Mouse (Mus musculus) MEL (cell line): ENCODE data around the gene Rbm47. TPM values are rescaled to one million over a fixed set of nuclear protein-coding genes. Genes with fewer than 3 reads are reported as not detected.

Source experiments
- DNase-seq: peaks from one replicate; pipeline ENCODE4 v3.0.0; 2011; ENCODE audit warnings: low read depth, low spot score
- H3K27ac ChIP-seq: 2 replicates; pipeline ENCODE4 v1.5.1; 2012; ENCODE audit warnings: low read depth, mild to moderate bottlenecking, control low read depth, low read length, moderate library complexity; ENCODE audit not compliant: control insufficient read depth
- H3K27me3 ChIP-seq, 2 experiments: fragments of 150-350 bp in 1 of 2; sonication (generic) in 1 of 2; 2 replicates each; pipeline ENCODE4 v1.6.1; 2012; ENCODE audit warnings: low read length in 2 of 2, mild to moderate bottlenecking in 2 of 2, improper control_type of control experiment in 1 of 2, moderate library complexity in 1 of 2; ENCODE audit not compliant: insufficient read depth in 2 of 2, control insufficient read depth in 1 of 2
- H3K36me3 ChIP-seq, 2 experiments: 2 replicates each; pipeline ENCODE4 v1.6.1; 2012 to 2014; ENCODE audit warnings: low read length in 2 of 2, improper control_type of control experiment in 1 of 2, inconsistent platforms in 1 of 2, mild to moderate bottlenecking in 1 of 2; ENCODE audit not compliant: insufficient read depth in 2 of 2, control insufficient read depth in 1 of 2
- H3K4me1 ChIP-seq, 2 experiments: fragments of 150-350 bp in 1 of 2; sonication (generic) in 1 of 2; 2 replicates each; pipeline ENCODE4 v1.6.1; 2012; ENCODE audit warnings: low read length in 2 of 2, improper control_type of control experiment in 1 of 2, mild to moderate bottlenecking in 1 of 2; ENCODE audit not compliant: insufficient read depth in 2 of 2, control insufficient read depth in 1 of 2
- H3K4me3 ChIP-seq, 2 experiments: fragments of 150-350 bp in 1 of 2; sonication (generic) in 1 of 2; 2 replicates each; pipeline ENCODE4 v1.5.1; 2012; ENCODE audit warnings: low read depth in 2 of 2, low read length in 2 of 2, mild to moderate bottlenecking in 2 of 2, moderate library complexity in 2 of 2, control low read depth in 1 of 2, improper control_type of control experiment in 1 of 2; ENCODE audit not compliant: control insufficient read depth in 1 of 2, insufficient read depth in 1 of 2
- H3K79me2 ChIP-seq: 2 replicates; pipeline ENCODE4 v1.6.1; 2012; ENCODE audit warnings: mild to moderate bottlenecking, low read length, moderate library complexity; ENCODE audit not compliant: control insufficient read depth, poor library complexity, insufficient read depth
- H3K9ac ChIP-seq: 2 replicates; pipeline ENCODE4 v1.6.1; 2012; ENCODE audit warnings: low read depth, mild to moderate bottlenecking, control low read depth, low read length, moderate library complexity; ENCODE audit not compliant: control insufficient read depth, poor library complexity, severe bottlenecking
- H3K9me3 ChIP-seq: fragments of 150-350 bp; sonication (generic); replicated peaks from 2 replicates; pipeline ENCODE4 v1.6.1; 2012; ENCODE audit warnings: mild to moderate bottlenecking, low read length, improper control_type of control experiment, moderate library complexity; ENCODE audit not compliant: insufficient read depth
- CHD1 ChIP-seq: IDR thresholded peaks from 2 replicates; pipeline ENCODE4 v1.6.1; 2012; ENCODE audit warnings: low read depth, mild to moderate bottlenecking, inconsistent platforms, low read length, improper control_type of control experiment
- CHD2 ChIP-seq: IDR thresholded peaks from 2 replicates; pipeline ENCODE4 v1.6.1; 2011; ENCODE audit warnings: low read length, improper control_type of control experiment
- CTCF ChIP-seq, 3 experiments: IDR thresholded peaks in 2 of 3; conservative IDR thresholded peaks in 1 of 3; 2 replicates each; pipeline ENCODE4 v1.5.1; 2011 to 2012; ENCODE audit warnings: low read length in 3 of 3, low read depth in 2 of 3, mild to moderate bottlenecking in 2 of 3, improper control_type of control experiment in 1 of 3, inconsistent platforms in 1 of 3, mixed read lengths in 1 of 3, moderate library complexity in 1 of 3; ENCODE audit not compliant: control insufficient read depth in 1 of 3, insufficient read depth in 1 of 3, poor library complexity in 1 of 3, severe bottlenecking in 1 of 3
- ELF1 ChIP-seq: IDR thresholded peaks from 2 replicates; pipeline ENCODE4 v1.6.1; 2014; ENCODE audit warnings: low read depth, mild to moderate bottlenecking, inconsistent platforms, low read length, improper control_type of control experiment, moderate library complexity
- ETS1 ChIP-seq: IDR thresholded peaks from 2 replicates; pipeline ENCODE4 v1.6.1; 2012; ENCODE audit warnings: low read depth, mild to moderate bottlenecking, inconsistent platforms, low read length, improper control_type of control experiment, moderate library complexity
- GATA1 ChIP-seq: IDR thresholded peaks from 2 replicates; pipeline ENCODE4 v1.6.1; 2011; ENCODE audit warnings: low read depth, low read length, improper control_type of control experiment
- JUND ChIP-seq: IDR thresholded peaks from 2 replicates; pipeline ENCODE4 v1.6.1; 2011; ENCODE audit warnings: low read depth, mild to moderate bottlenecking, improper control_type of control experiment, low read length
- KAT2A ChIP-seq: conservative IDR thresholded peaks from 2 replicates; pipeline ENCODE4 v1.6.1; 2012; ENCODE audit warnings: low read depth, low read length, improper control_type of control experiment, inconsistent platforms
- MAFK ChIP-seq: IDR thresholded peaks from 2 replicates; pipeline ENCODE4 v1.6.1; 2011; ENCODE audit warnings: low read depth, mild to moderate bottlenecking, low read length, improper control_type of control experiment, borderline replicate concordance
- MAX ChIP-seq: IDR thresholded peaks from 2 replicates; pipeline ENCODE4 v1.6.1; 2011; ENCODE audit warnings: low read length, improper control_type of control experiment
- MXI1 ChIP-seq: IDR thresholded peaks from 2 replicates; pipeline ENCODE4 v1.6.1; 2011; ENCODE audit warnings: mild to moderate bottlenecking, low read depth, low read length, improper control_type of control experiment
- MYB ChIP-seq: IDR thresholded peaks from 2 replicates; pipeline ENCODE4 v1.6.1; 2011; ENCODE audit warnings: mild to moderate bottlenecking, low read depth, low read length, improper control_type of control experiment
- MYC ChIP-seq: IDR thresholded peaks from 2 replicates; pipeline ENCODE4 v1.6.1; 2011; ENCODE audit warnings: low read depth, mild to moderate bottlenecking, low read length, improper control_type of control experiment, moderate library complexity
- NRF1 ChIP-seq: IDR thresholded peaks from 2 replicates; pipeline ENCODE4 v1.6.1; 2014; ENCODE audit warnings: low read depth, mild to moderate bottlenecking, inconsistent platforms, low read length, improper control_type of control experiment, moderate library complexity; ENCODE audit not compliant: poor library complexity, insufficient read depth, severe bottlenecking
- POLR2A ChIP-seq, 2 experiments: IDR thresholded peaks; 2 replicates each; pipeline ENCODE4 v1.6.1; 2011 to 2012; ENCODE audit warnings: low read length in 2 of 2, mild to moderate bottlenecking in 2 of 2, control low read depth in 1 of 2, improper control_type of control experiment in 1 of 2, low read depth in 1 of 2, moderate library complexity in 1 of 2; ENCODE audit not compliant: control insufficient read depth in 1 of 2, insufficient read depth in 1 of 2, poor library complexity in 1 of 2
- POLR2AphosphoS2 ChIP-seq: IDR thresholded peaks from 2 replicates; pipeline ENCODE4 v1.6.1; 2011; ENCODE audit warnings: low read length, improper control_type of control experiment
- POLR2AphosphoS5 ChIP-seq: IDR thresholded peaks from 2 replicates; pipeline ENCODE4 v1.6.1; 2012; ENCODE audit warnings: low read depth, borderline replicate concordance, mild to moderate bottlenecking, inconsistent platforms, low read length, moderate library complexity, mixed read lengths
- RAD21 ChIP-seq: IDR thresholded peaks from 2 replicates; pipeline ENCODE4 v1.6.1; 2011; ENCODE audit warnings: mild to moderate bottlenecking, low read depth, low read length, improper control_type of control experiment
- RCOR1 ChIP-seq: IDR thresholded peaks from 2 replicates; pipeline ENCODE4 v1.6.1; 2012; ENCODE audit warnings: low read depth, mild to moderate bottlenecking, inconsistent platforms, low read length, improper control_type of control experiment
- SIN3A ChIP-seq: IDR thresholded peaks from 2 replicates; pipeline ENCODE4 v1.6.1; 2012; ENCODE audit warnings: low read length, improper control_type of control experiment, inconsistent platforms
- TAL1 ChIP-seq: IDR thresholded peaks from 2 replicates; pipeline ENCODE4 v1.6.1; 2012; ENCODE audit warnings: mild to moderate bottlenecking, inconsistent platforms, low read length, moderate library complexity, mixed read lengths
- TBP ChIP-seq: IDR thresholded peaks from 2 replicates; pipeline ENCODE4 v1.8.0; 2011; ENCODE audit warnings: low read depth, low read length, improper control_type of control experiment
- UBTF ChIP-seq: IDR thresholded peaks from 2 replicates; pipeline ENCODE4 v1.6.1; 2012; ENCODE audit warnings: low read depth, mild to moderate bottlenecking, inconsistent platforms, low read length, improper control_type of control experiment, moderate library complexity, borderline replicate concordance; ENCODE audit not compliant: insufficient read depth
- USF1 ChIP-seq: IDR thresholded peaks from 2 replicates; pipeline ENCODE4 v1.6.1; 2014; ENCODE audit warnings: low read depth, mild to moderate bottlenecking, inconsistent platforms, low read length, improper control_type of control experiment, moderate library complexity
- ZKSCAN1 ChIP-seq: IDR thresholded peaks from 2 replicates; pipeline ENCODE4 v1.6.1; 2012; ENCODE audit warnings: low read depth, mild to moderate bottlenecking, inconsistent platforms, low read length, improper control_type of control experiment, moderate library complexity
- ZMIZ1 ChIP-seq: IDR thresholded peaks from 2 replicates; pipeline ENCODE4 v1.6.1; 2012; ENCODE audit warnings: low read depth, mild to moderate bottlenecking, inconsistent platforms, low read length, improper control_type of control experiment, moderate library complexity
- ZNF384 ChIP-seq: IDR thresholded peaks from 2 replicates; pipeline ENCODE4 v1.6.1; 2012; ENCODE audit warnings: low read depth, mild to moderate bottlenecking, inconsistent platforms, low read length, improper control_type of control experiment
- polyA plus RNA-seq, 2 experiments: library from polyadenylated mRNA; stranded (reverse) in 1 of 2; unstranded in 1 of 2; fragments of >175 nt in 1 of 2; fragments of >200 nt in 1 of 2; gene quantifications; 2 replicates each; pipeline versions ENCODE4 v1.2.1 to v1.2.4; 2012; ENCODE audit warnings: low replicate concordance in 2 of 2, low read depth in 1 of 2; ENCODE audit not compliant: insufficient read length in 2 of 2, insufficient read depth in 1 of 2, missing spikeins in 1 of 2
- total RNA-seq: library from RNA; depleted of rRNA; stranded (reverse); fragments of 300-350 nt; gene quantifications from 2 replicates; pipeline ENCODE4 v1.2.3, GENCODE M21; 2012

The Rbm47 gene
- total and polyA plus RNA-seq, 3 experiments = not detected

- H3K4me3 ChIP-seq = no peak overlapping the region
- no peaks in the 10 kb centered on the region for H3K79me2 ChIP-seq
- H3K27ac ChIP-seq = no peak overlapping the region
- no peaks in the 10 kb centered on the region for H3K9me3 ChIP-seq
- no peaks in the 10 kb centered on the region for H3K36me3 ChIP-seq
- no peak for DNase-seq
- TF ChIP-seq ZKSCAN1 (no peak), UBTF (no peak), CHD2 (no peak), MAFK (no peak), CTCF (IDR thresholded peaks at IDR 0.05 in 2 of 3, conservative IDR thresholded peaks at IDR 0.05 in 1 of 3; ENCODE audit: control insufficient read depth in 1 of 3, insufficient read depth in 1 of 3, low read depth in 2 of 3, low read length in 3 of 3, poor library complexity in 1 of 3, severe bottlenecking in 1 of 3) (no peak), MYB (no peak), MXI1 (no peak), POLR2AphosphoS5 (no peak), ELF1 (no peak), GATA1 (no peak), MYC (no peak), ETS1 (no peak), JUND (no peak), NRF1 (no peak), USF1 (no peak), RAD21 (no peak), POLR2AphosphoS2 (no peak), POLR2A (IDR thresholded peaks at IDR 0.05; ENCODE audit: control insufficient read depth in 1 of 2, insufficient read depth in 1 of 2, low read depth in 1 of 2, low read length in 2 of 2, poor library complexity in 1 of 2) (no peak)
- TF ChIP-seq, all 39 proteins: peak for 0
- no peak overlapping the region for H3K9ac ChIP-seq
- H3K27me3 ChIP-seq = no peaks in the 10 kb centered on the region
- H3K4me1 ChIP-seq = no peaks in the 10 kb centered on the region
Measured at GRCm38 (mm10) chr5:66139171-66139570, 33.7 kb downstream of the Rbm47 start.

- H3K9me3 ChIP-seq = no peaks in the 10 kb centered on the region
- H3K4me3 ChIP-seq = no peak overlapping the region
- H3K9ac ChIP-seq = no peak overlapping the region
- no peak for DNase-seq
- H3K79me2 ChIP-seq = no peaks in the 10 kb centered on the region
- TF ChIP-seq NRF1 (no peak), TBP (no peak), TAL1 (no peak), ZNF384 (no peak), UBTF (no peak), ZKSCAN1 (no peak), KAT2A (no peak), POLR2AphosphoS5 (no peak), RAD21 (no peak), ELF1 (no peak), MAFK (no peak), USF1 (no peak), MAX (no peak), CHD1 (no peak), RCOR1 (no peak), POLR2A (IDR thresholded peaks at IDR 0.05; ENCODE audit: control insufficient read depth in 1 of 2, insufficient read depth in 1 of 2, low read depth in 1 of 2, low read length in 2 of 2, poor library complexity in 1 of 2) (no peak), JUND (no peak), ZMIZ1 (no peak), SIN3A (no peak)
- H3K27ac ChIP-seq = no peak overlapping the region
- H3K27me3 ChIP-seq = no peaks in the 10 kb centered on the region
- no peaks in the 10 kb centered on the region for H3K4me1 ChIP-seq
- H3K36me3 ChIP-seq = no peaks in the 10 kb centered on the region
Measured at GRCm38 (mm10) chr5:66138597-66138996, 34.3 kb downstream of the Rbm47 start.
